Comparison of ENCODE assay signal across 8 mouse cellular contexts in the genomic region with DNA sequence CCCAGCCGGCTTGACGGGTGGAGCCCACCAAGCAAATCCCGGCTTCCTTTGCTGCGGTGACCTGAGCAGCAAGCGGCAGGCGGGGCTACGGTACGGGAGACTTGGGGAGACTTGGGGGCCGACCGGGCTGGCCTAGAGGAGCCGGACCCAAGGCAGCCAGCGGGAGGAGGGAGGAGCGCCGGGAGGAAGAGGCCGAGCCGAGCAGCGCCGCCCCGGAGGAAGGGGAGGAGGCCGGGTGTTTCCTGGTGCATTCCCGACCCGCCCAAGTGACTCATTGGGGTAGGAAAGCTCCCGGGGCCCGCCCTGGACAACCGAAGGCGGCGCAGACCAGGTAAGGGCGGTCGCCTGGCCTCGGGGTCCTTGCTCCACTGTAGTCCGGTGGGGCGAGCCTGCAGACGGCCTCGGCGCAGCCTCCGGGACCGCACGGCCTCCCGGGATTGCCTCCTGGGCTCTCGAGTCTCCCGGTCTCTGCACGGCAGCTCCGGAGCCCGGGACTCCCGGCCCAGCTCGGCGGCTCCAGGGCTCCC. TPM values are rescaled to one million over a fixed set of nuclear protein-coding genes. Genes with fewer than 3 reads are reported as not detected.
A peak's percentile ranks its signal among the peaks of the same experiment; 100 is the strongest.
DNase-seq lines count a peak whose midpoint lies in the region; ATAC-seq lines count a peak whose summit lies in the region.

No protein-coding gene starts in this region.

- H3K27ac ChIP-seq in hindbrain, embryonic 10.5 days, result peak overlapping the region; percentile 98

- H3K4me1 ChIP-seq in hindbrain, embryonic 10.5 days (replicated peaks), result peaks cover 17% of the 10 kb centered on the region

- peak; percentile 96 for ATAC-seq in frontal cortex, adult (ENCODE audit: low TSS enrichment)

- peaks cover 12% of the 10 kb centered on the region; the same call in 1 of the 2 replicates for H3K36me3 ChIP-seq in hindbrain, embryonic 10.5 days

- peak overlapping the region; percentile 92 for H3K4me3 ChIP-seq in hindbrain, embryonic 10.5 days

- no peaks in the 10 kb centered on the region for H3K27me3 ChIP-seq in hindbrain, embryonic 10.5 days (ENCODE audit: insufficient read depth, poor library complexity, severe bottlenecking)

- H3K9me3 ChIP-seq in hindbrain, embryonic 10.5 days, result no peaks in the 10 kb centered on the region

- WGBS in hindbrain, embryonic 10.5 days, result under 1% methylated on average over 45 of the region's 47 CpGs

- peak; percentile 96 for DNase-seq in Muller cell, postnatal 12 days (ENCODE audit: inconsistent ontology term)
- DNase-seq in cerebellum, adult 9-10 months, result peak; percentile 86
- DNase-seq in hindbrain, embryonic 10.5 days (ENCODE audit: low spot score), result peak; percentile 89
- DNase-seq in layer of hippocampus, postnatal 14 days (ENCODE audit: low spot score in 2 of 2), result peak; percentile 84 to 88
- peak; percentile 96 for DNase-seq in lung, postnatal 10 days
- DNase-seq in ovary, postnatal 14 days (ENCODE audit: low spot score), result peak; percentile 80
- peak; percentile 12 to 33 for DNase-seq in thymus, postnatal 10 days (ENCODE audit: low spot score in 2 of 2)

RNA-seq across cellular contexts. Expression of a gene that starts 0.5 kb away (rescaled TPM):
- 75.2 and 88.2 TPM in 2 replicates for polyA plus RNA-seq in hindbrain, embryonic 10.5 days (2016; fragmentation: Nextera tagmentation; extraction: Ambion mirVana)
- 100 to 1,000 TPM; 119 to 121 TPM for total RNA-seq in layer of hippocampus, postnatal 14 days (2021)

RNA-seq across cellular contexts. Expression of a gene that starts 48.1 kb away (rescaled TPM):
- 33.4 and 34.6 TPM in 2 replicates for polyA plus RNA-seq in hindbrain, embryonic 10.5 days (2016; fragmentation: Nextera tagmentation; extraction: Ambion mirVana)
- 10 to 100 TPM; 25.3 to 27.1 TPM for total RNA-seq in layer of hippocampus, postnatal 14 days (2021)

Comparison
In these comparisons a context has a peak if more than half of its experiments do, and no peak if none do; other contexts are left out.
1. Peak in every context shown above with its lines: DNase-seq, ATAC-seq, H3K4me3 ChIP-seq and H3K27ac ChIP-seq.
2. DNase-seq: peak in every context shown above with its lines; median percentile 96 in Muller cell, postnatal 12 days; 96 in lung, postnatal 10 days; 89 in hindbrain, embryonic 10.5 days; 86 in cerebellum, adult 9-10 months; 86 in layer of hippocampus, postnatal 14 days; 80 in ovary, postnatal 14 days; 22 in thymus, postnatal 10 days.